Mouse (Mus musculus): ENCODE data around the gene B3gnt4.

GRCm38 (mm10) chr5:123512102-123512501 is 1.8 kb downstream of the B3gnt4 start:
- no peak for TF ChIP-seq CTCF (IDR thresholded peaks at IDR 0.05; ENCODE audit: borderline replicate concordance, insufficient read depth, low read depth, low read length)
- TF ChIP-seq POLR2A (IDR thresholded peaks at IDR 0.05; ENCODE audit: borderline replicate concordance, insufficient read depth, low read length) = no peak

Measured in cerebellum, adult 2 months (tissue).